Mouse (Mus musculus) G1E-ER4 (cell line): Measurements from ENCODE around the gene Pygb. TPM values are rescaled to one million over a fixed set of nuclear protein-coding genes. Genes with fewer than 3 reads are reported as not detected.

Experiments
- GATA1 ChIP-seq: IDR thresholded peaks from one replicate; pipeline ENCODE4 v1.8.0; 2012; ENCODE audit warnings: low read length, inconsistent platforms
- polyA plus RNA-seq: library from polyadenylated mRNA; stranded (reverse); fragments of >175 nt; gene quantifications from 2 replicates; pipeline ENCODE4 v1.2.3, GENCODE M21; 2012

The Pygb gene
- polyA plus RNA-seq, 1 experiment, result 4.3 TPM

GRCm38 (mm10) chr2:150772466-150773119 is 13.9 kb upstream of the Pygb start:
- TF ChIP-seq GATA1, result no peak

- no peak for TF ChIP-seq GATA1
Measured at GRCm38 (mm10) chr2:150782801-150783200, 3.7 kb upstream of the Pygb start.

GRCm38 (mm10) chr2:150787234-150787771 is 768 bp downstream of the Pygb start:
- TF ChIP-seq GATA1, result no peak

- TF ChIP-seq GATA1, result no peak
Measured at GRCm38 (mm10) chr2:150788768-150789550, 2.4 kb downstream of the Pygb start.

GRCm38 (mm10) chr2:150793320-150793719 is 6.8 kb downstream of the Pygb start:
- TF ChIP-seq GATA1, result no peak

GRCm38 (mm10) chr2:150798084-150798483 is 11.5 kb downstream of the Pygb start:
- no peak for TF ChIP-seq GATA1

GRCm38 (mm10) chr2:150800616-150801015 is 14.1 kb downstream of the Pygb start:
- no peak for TF ChIP-seq GATA1

GRCm38 (mm10) chr2:150803035-150803434 is 16.5 kb downstream of the Pygb start:
- no peak for TF ChIP-seq GATA1

- no peak for TF ChIP-seq GATA1
Measured at GRCm38 (mm10) chr2:150808381-150808780, 21.8 kb downstream of the Pygb start.

- no peak for TF ChIP-seq GATA1
Measured at GRCm38 (mm10) chr2:150808812-150809211, 22.3 kb downstream of the Pygb start.

- no peak for TF ChIP-seq GATA1
Measured at GRCm38 (mm10) chr2:150810603-150811002, 24.1 kb downstream of the Pygb start.

GRCm38 (mm10) chr2:150812816-150813215 is 26.3 kb downstream of the Pygb start:
- no peak for TF ChIP-seq GATA1

- TF ChIP-seq GATA1, result no peak
Measured at GRCm38 (mm10) chr2:150816676-150817402, 30.3 kb downstream of the Pygb start.

- no peak for TF ChIP-seq GATA1
Measured at GRCm38 (mm10) chr2:150818742-150819141, 32.2 kb downstream of the Pygb start.

- TF ChIP-seq GATA1, result no peak
Measured at GRCm38 (mm10) chr2:150820720-150821119, 34.2 kb downstream of the Pygb start.

- TF ChIP-seq GATA1, result no peak
Measured at GRCm38 (mm10) chr2:150822987-150823386, 36.5 kb downstream of the Pygb start.

GRCm38 (mm10) chr2:150826426-150826825 is 39.9 kb downstream of the Pygb start:
- TF ChIP-seq GATA1, result no peak
